Mouse (Mus musculus) cerebellum, adult 2 months (tissue): ENCODE results near the gene Nlrx1. TPM values are rescaled to one million over a fixed set of nuclear protein-coding genes. Genes with fewer than 3 reads are reported as not detected.

Experiments used
- DNase-seq, 2 experiments: peaks; one replicate each; pipeline ENCODE4 v3.0.0; 2021
- H3K27ac ChIP-seq: fragments of 200-500 bp; 2 replicates; pipeline ENCODE4 v1.5.1; 2012; ENCODE audit warnings: low read length, control low read depth, inconsistent platforms; ENCODE audit not compliant: insufficient read depth
- H3K27me3 ChIP-seq: fragments of 200-500 bp; 2 replicates; pipeline ENCODE4 v1.6.1; 2012; ENCODE audit warnings: inconsistent platforms, mild to moderate bottlenecking, low read length, moderate library complexity; ENCODE audit not compliant: control insufficient read depth, insufficient read depth
- H3K4me1 ChIP-seq: fragments of 200-500 bp; 2 replicates; pipeline ENCODE4 v1.6.1; 2011; ENCODE audit warnings: low read length; ENCODE audit not compliant: control insufficient read depth, insufficient read depth
- H3K4me3 ChIP-seq: fragments of 200-500 bp; replicated peaks from 2 replicates; pipeline ENCODE3; 2011; ENCODE audit warnings: mild to moderate bottlenecking, low read depth, low read length, control low read depth; ENCODE audit not compliant: insufficient read depth
- CTCF ChIP-seq: fragments of 200-500 bp; IDR thresholded peaks from 2 replicates; pipeline ENCODE4 v1.5.1; 2011; ENCODE audit warnings: low read depth, mild to moderate bottlenecking, control low read depth, low read length, moderate library complexity, borderline replicate concordance; ENCODE audit not compliant: insufficient read depth
- POLR2A ChIP-seq: fragments of 200-500 bp; IDR thresholded peaks from 2 replicates; pipeline ENCODE4 v1.6.1; 2011; ENCODE audit warnings: low read length, control low read depth, borderline replicate concordance; ENCODE audit not compliant: insufficient read depth
- WGBS: fragments of 180-500 bp; shearing (Covaris S2); methylation state at CpG from one replicate; pipeline ENCODE4 v1.1.7; 2018; 5-methylcytosine and 5-hydroxymethylcytosine counted together
- polyA plus RNA-seq: library from polyadenylated mRNA; depleted of rRNA; stranded (reverse); fragments of >200 nt; gene quantifications from 2 replicates; pipeline ENCODE4 v1.2.3, GENCODE M21; 2012

Nlrx1 gene
- polyA plus RNA-seq, 1 experiment = 7.9 TPM

- no peak overlapping the region for H3K27ac ChIP-seq
- no peaks in the 10 kb centered on the region for H3K4me1 ChIP-seq
- TF ChIP-seq CTCF = no peak
- no peak for TF ChIP-seq POLR2A
- H3K4me3 ChIP-seq = no peak overlapping the region
- H3K27me3 ChIP-seq = no peaks in the 10 kb centered on the region
- no peak for DNase-seq
- WGBS = 24% methylated on average over 4 of the region's 4 CpGs
These were observed 18.0 kb downstream of the Nlrx1 start for GRCm38 (mm10) chr9:44250445-44250844.

GRCm38 (mm10) chr9:44249181-44250146, 18.9 kb downstream of the Nlrx1 start:
- no peak overlapping the region for H3K27ac ChIP-seq

GRCm38 (mm10) chr9:44247907-44248306, 20.5 kb downstream of the Nlrx1 start:
- Histone ChIP-seq H3K27me3 (no peaks in the 10 kb centered on the region), H3K27ac (no peak overlapping the region), H3K4me1 (no peaks in the 10 kb centered on the region), H3K4me3 (no peak overlapping the region)
- no peak for DNase-seq
- TF ChIP-seq CTCF (no peak), POLR2A (no peak)
- 88% methylated on average over 6 of the region's 6 CpGs for WGBS

More at GRCm38 (mm10) chr9:44249181-44250146, 18.9 kb downstream of the Nlrx1 start:
- WGBS = 47% methylated on average over 26 of the region's 26 CpGs
- Histone ChIP-seq H3K4me1 (no peaks in the 10 kb centered on the region), H3K4me3 (no peak overlapping the region), H3K27me3 (no peaks in the 10 kb centered on the region)
- DNase-seq = peak; percentile 50 to 58
- peak; percentile 64 for TF ChIP-seq CTCF
- no peak for TF ChIP-seq POLR2A

- Histone ChIP-seq H3K4me1 (no peaks in the 10 kb centered on the region), H3K4me3 (no peak overlapping the region), H3K27me3 (no peaks in the 10 kb centered on the region), H3K27ac (no peak overlapping the region)
- 52% methylated on average over 2 of the region's 2 CpGs for WGBS
- DNase-seq = no peak
- TF ChIP-seq CTCF (no peak), POLR2A (no peak)
These were observed 24.8 kb downstream of the Nlrx1 start for GRCm38 (mm10) chr9:44243621-44244020.

- Histone ChIP-seq H3K4me1 (no peaks in the 10 kb centered on the region), H3K27ac (no peak overlapping the region), H3K4me3 (no peak overlapping the region), H3K27me3 (no peaks in the 10 kb centered on the region)
- DNase-seq = no peak
- TF ChIP-seq POLR2A = no peak
- TF ChIP-seq CTCF = no peak
- 70% methylated on average over 9 of the region's 9 CpGs for WGBS
These were observed 27.0 kb downstream of the Nlrx1 start for GRCm38 (mm10) chr9:44241418-44241817.

- H3K4me3 ChIP-seq = no peak overlapping the region
- H3K4me1 ChIP-seq = no peaks in the 10 kb centered on the region
- no peaks in the 10 kb centered on the region for H3K27me3 ChIP-seq
- TF ChIP-seq POLR2A (no peak), CTCF (no peak)
- H3K27ac ChIP-seq = no peak overlapping the region
- 39% methylated on average over 5 of the region's 5 CpGs for WGBS
- no peak for DNase-seq
These were observed 27.5 kb downstream of the Nlrx1 start for GRCm38 (mm10) chr9:44240911-44241310.

GRCm38 (mm10) chr9:44240399-44240798, 28.0 kb downstream of the Nlrx1 start, which contains the start of gene Ccdc153:
Gene Ccdc153 (plus strand): TSS chr9:44240676.
- WGBS = 55% methylated on average over 2 of the region's 2 CpGs
- TF ChIP-seq POLR2A (no peak), CTCF (no peak)

GRCm38 (mm10) chr9:44239447-44239846, 29.0 kb downstream of the Nlrx1 start:
- 4% methylated on average over 5 of the region's 5 CpGs for WGBS
- TF ChIP-seq POLR2A (no peak), CTCF (peak; percentile 71)
- peak; percentile 44 to 47 for DNase-seq
- H3K4me3 ChIP-seq = no peak overlapping the region
- no peaks in the 10 kb centered on the region for H3K27me3 ChIP-seq
- H3K27ac ChIP-seq = no peak overlapping the region
- H3K4me1 ChIP-seq = no peaks in the 10 kb centered on the region

More at GRCm38 (mm10) chr9:44240399-44240798, 28.0 kb downstream of the Nlrx1 start, which contains the start of gene Ccdc153:
- Histone ChIP-seq H3K4me3 (no peak within 1 kb of the TSS), H3K27ac (no peak within 1 kb of the TSS), H3K4me1 (no peaks in the 10 kb centered on the region), H3K27me3 (no peaks in the 10 kb centered on the region)
- no peak for DNase-seq
